Mouse (Mus musculus): ENCODE measurements around the gene Cdc34. TPM values are rescaled to one million over a fixed set of nuclear protein-coding genes. Genes with fewer than 3 reads are reported as not detected.

Gene Cdc34
- polyA plus RNA-seq (2015; fragmentation: Nextera tagmentation; extraction: Ambion mirVana), result 122 and 136 TPM in 2 replicates

DNA sequence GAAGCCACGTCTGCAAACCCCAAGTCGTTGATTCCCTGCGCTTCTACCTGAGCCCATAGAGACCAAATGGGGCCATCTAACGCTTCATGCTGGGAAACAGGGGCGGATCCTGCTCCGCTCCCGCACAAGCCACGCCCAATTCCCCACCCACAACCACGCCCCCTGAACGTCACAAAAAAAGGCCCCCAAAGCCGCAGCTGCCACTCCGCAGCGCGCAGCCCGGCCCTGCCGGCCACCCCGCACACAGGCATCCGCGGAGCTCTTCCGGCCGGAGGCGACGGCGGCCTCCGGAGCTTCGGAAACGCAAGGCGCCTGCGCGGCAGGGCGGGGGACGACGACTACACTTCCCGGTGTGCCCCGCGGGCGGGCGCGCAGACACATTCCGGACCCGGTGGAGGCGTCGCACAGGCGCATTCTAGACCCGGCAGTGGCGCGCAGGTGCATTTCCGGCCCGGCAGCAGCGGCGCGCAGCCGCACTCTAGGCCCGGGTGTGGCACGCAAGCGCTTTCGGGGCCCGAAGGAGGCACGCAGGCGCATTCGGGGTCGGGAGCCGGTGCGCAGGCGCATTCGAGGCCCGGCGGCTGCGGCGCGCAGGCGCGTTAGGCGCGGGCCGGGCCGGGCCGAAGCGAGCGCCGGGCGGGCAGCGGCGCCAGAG, at the start of gene Cdc34:
Gene Cdc34, plus strand, starts transcription at position 605 of the 655 bp plus-strand sequence.
- H3K4me2 ChIP-seq, result peak within 1 kb of the TSS; percentile 97
- peaks cover 31% of the 10 kb centered on the region for H3K36me3 ChIP-seq
- no peaks in the 10 kb centered on the region for H3K9me3 ChIP-seq
- H3K27ac ChIP-seq (replicated peaks), result peak within 1 kb of the TSS; percentile 84
- peak within 1 kb of the TSS; percentile 87 for H3K4me3 ChIP-seq
- no peaks in the 10 kb centered on the region for H3K27me3 ChIP-seq (replicated peaks)
- WGBS, result under 1% methylated on average over 84 of the region's 84 CpGs
- peak; percentile 86 for ATAC-seq (ENCODE audit: extremely low read depth, insufficient number of reproducible peaks, low FRiP score, low TSS enrichment)
- peaks cover 50% of the 10 kb centered on the region for H3K4me1 ChIP-seq
- peak within 1 kb of the TSS; percentile 96 for H3K9ac ChIP-seq

- 73% methylated on average over 17 of the region's 17 CpGs for WGBS
- H3K27me3 ChIP-seq (replicated peaks), result peaks cover 33% of the 10 kb centered on the region
Measured at GRCm38 (mm10) chr10:79633006-79633777, 48.8 kb upstream of the Cdc34 start.

DNA sequence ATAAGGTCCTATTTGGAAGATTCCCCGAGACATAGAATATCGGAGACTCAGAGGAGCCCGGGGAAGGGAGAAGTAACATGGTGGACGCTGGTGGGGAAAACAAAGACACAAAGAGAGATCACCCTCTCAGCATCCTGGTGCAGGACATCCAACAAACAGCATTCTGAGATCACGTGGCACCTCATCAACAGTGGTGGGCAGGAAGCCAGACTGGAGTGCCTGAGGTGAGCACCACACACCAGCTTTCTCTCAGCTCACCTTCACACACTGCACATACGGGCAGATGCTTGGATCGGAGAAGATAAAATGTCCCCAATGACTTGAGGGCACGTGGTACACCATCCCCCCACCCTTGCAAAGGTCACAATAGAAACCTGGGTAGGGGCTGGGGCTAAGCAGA, 45.7 kb upstream of the Cdc34 start:
- no peak overlapping the region for H3K27ac ChIP-seq (replicated peaks)
- H3K9me3 ChIP-seq, result no peaks in the 10 kb centered on the region
- H3K4me2 ChIP-seq, result peak overlapping the region; percentile 96; the same call in 1 of the 2 replicates
- no peak overlapping the region for H3K4me3 ChIP-seq
- peaks cover 59% of the 10 kb centered on the region for H3K27me3 ChIP-seq (replicated peaks)
- 81% methylated on average over 8 of the region's 8 CpGs for WGBS
- H3K4me1 ChIP-seq, result peaks cover 23% of the 10 kb centered on the region
- H3K9ac ChIP-seq, result no peak overlapping the region
- no peaks in the 10 kb centered on the region for H3K36me3 ChIP-seq
- ATAC-seq (ENCODE audit: extremely low read depth, insufficient number of reproducible peaks, low FRiP score, low TSS enrichment), result no peak

More at GRCm38 (mm10) chr10:79633006-79633777, 48.8 kb upstream of the Cdc34 start:
- Histone ChIP-seq H3K27ac (replicated peaks) (no peak overlapping the region), H3K4me1 (peaks cover 13% of the 10 kb centered on the region), H3K4me3 (no peak overlapping the region), H3K4me2 (no peak overlapping the region), H3K9me3 (no peaks in the 10 kb centered on the region), H3K9ac (no peak overlapping the region), H3K36me3 (no peaks in the 10 kb centered on the region)
- ATAC-seq (ENCODE audit: extremely low read depth, insufficient number of reproducible peaks, low FRiP score, low TSS enrichment), result no peak

DNA sequence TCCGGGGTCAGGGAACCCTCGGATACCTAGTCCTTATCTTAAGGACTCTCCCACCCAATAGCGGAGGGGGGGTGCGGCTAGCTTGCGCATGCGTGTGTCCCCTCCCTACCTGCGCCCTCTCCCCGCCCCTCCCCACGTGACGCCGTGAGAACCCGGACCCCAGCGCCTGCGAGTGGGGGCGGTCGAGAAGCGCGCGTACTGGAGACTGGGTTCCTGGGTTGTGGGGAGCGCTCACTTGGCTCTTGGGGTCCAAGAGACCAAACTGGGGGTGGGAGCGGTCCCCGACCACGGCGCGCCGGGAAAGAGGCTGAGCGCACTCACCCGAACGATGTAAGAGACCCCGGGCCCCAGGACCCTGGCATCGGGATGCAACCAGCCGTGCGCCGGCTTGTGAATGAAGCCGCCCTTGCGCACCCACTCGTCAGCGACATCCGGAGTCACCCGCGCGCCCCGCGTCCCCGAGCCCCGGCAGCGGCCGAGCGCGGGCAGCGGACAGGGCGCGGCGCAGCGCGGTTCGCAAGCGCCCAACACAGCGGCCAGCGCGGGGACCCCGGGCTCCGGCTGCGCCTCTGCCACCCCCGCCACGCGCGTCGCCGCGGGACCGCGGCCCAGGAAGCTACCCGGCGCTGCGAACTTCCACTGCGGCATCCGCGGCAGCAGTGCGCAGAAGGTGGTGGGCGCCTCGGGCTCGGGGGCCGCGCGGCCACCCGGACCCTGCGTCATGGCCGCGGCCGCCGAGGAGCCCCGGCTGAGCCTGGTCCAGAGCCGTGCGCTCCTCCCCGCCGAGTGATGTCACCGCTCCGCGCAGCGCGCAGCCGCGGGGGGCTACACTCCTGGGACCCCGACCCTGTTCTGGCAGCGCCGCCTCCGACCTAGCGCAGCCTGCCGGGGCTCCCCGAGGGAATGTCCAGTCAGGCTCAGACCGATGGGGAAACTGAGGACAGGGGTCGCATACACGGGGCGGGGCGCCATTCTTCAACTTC, 44.6 kb upstream of the Cdc34 start, which contains the start of gene Shc2:
Gene Shc2, minus strand, starts transcription at position 791 of the 983 bp plus-strand sequence.
- ATAC-seq (ENCODE audit: extremely low read depth, insufficient number of reproducible peaks, low FRiP score, low TSS enrichment), result no peak
- Histone ChIP-seq H3K9ac (peak within 1 kb of the TSS; percentile 84), H3K27me3 (replicated peaks) (peaks cover 58% of the 10 kb centered on the region), H3K4me2 (peak within 1 kb of the TSS; percentile 96), H3K4me1 (peaks cover 23% of the 10 kb centered on the region), H3K9me3 (no peaks in the 10 kb centered on the region), H3K36me3 (no peaks in the 10 kb centered on the region), H3K27ac (replicated peaks) (0 out of 2 replicates have a peak within 1 kb of the TSS, but pooled peaks have one; percentile 5), H3K4me3 (peak within 1 kb of the TSS; percentile 75)
- under 1% methylated on average over 110 of the region's 116 CpGs for WGBS

DNA sequence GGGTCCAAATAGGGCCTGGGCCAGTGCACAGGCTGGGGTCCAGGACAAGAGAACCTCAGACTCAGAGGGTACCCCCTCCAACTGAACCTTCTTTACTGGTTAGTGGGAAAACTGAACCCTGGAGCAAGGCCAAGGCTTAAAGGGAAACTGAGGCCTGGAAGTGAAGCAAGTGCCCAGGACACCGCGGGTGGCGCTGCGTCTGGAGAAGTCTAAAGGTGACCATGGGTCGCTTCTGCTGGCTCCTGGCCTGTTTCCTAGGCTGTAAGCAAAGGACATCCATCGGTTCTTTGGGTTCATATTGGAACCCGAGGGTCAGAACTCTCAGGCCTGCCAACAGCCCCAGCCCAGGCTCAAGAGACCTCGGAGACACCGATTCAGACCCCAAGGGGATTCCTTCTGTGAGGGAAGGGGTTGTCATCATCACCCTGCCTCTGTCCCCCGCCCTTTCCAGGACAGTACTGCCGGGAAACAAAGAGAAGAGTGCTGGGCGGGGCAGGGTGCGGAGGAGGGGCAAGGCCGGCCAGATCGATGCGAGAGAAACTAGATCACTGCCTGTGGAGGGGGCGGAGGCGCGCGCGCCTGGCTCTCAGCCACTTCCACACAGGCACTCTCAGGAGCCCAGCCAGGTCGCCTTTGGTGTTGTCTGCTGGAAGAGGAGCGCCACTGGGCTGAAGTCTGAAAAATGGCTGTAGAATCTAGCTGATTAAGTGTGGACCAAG, 43.4 kb upstream of the Cdc34 start:
- 6% methylated on average over 23 of the region's 23 CpGs for WGBS
- ATAC-seq (ENCODE audit: extremely low read depth, insufficient number of reproducible peaks, low FRiP score, low TSS enrichment), result no peak

GRCm38 (mm10) chr10:79645711-79646110, 36.3 kb upstream of the Cdc34 start, which contains the start of gene Odf3l2:
Gene Odf3l2, minus strand, starts transcription at chr10:79645738.
- H3K27me3 ChIP-seq (replicated peaks), result peaks cover 11% of the 10 kb centered on the region
- H3K36me3 ChIP-seq, result no peaks in the 10 kb centered on the region
- ATAC-seq (ENCODE audit: extremely low read depth, insufficient number of reproducible peaks, low FRiP score, low TSS enrichment), result no peak
- H3K4me3 ChIP-seq, result no peak within 1 kb of the TSS
- 66% methylated on average over 8 of the region's 8 CpGs for WGBS
- no peak within 1 kb of the TSS for H3K9ac ChIP-seq
- no peaks in the 10 kb centered on the region for H3K4me1 ChIP-seq
- no peak within 1 kb of the TSS for H3K4me2 ChIP-seq
- H3K9me3 ChIP-seq, result no peaks in the 10 kb centered on the region
- no peak within 1 kb of the TSS for H3K27ac ChIP-seq (replicated peaks)

More for the DNA sequence above, 43.4 kb upstream of the Cdc34 start:
- Histone ChIP-seq H3K36me3 (no peaks in the 10 kb centered on the region), H3K9me3 (no peaks in the 10 kb centered on the region), H3K4me2 (peak overlapping the region; percentile 96), H3K27ac (replicated peaks) (no peak overlapping the region), H3K4me3 (peak overlapping the region; percentile 75), H3K4me1 (peaks cover 23% of the 10 kb centered on the region), H3K9ac (peak overlapping the region; percentile 84), H3K27me3 (replicated peaks) (peaks cover 55% of the 10 kb centered on the region)

GRCm38 (mm10) chr10:79649070-79649751, 32.8 kb upstream of the Cdc34 start:
- no peak overlapping the region for H3K4me2 ChIP-seq
- no peak overlapping the region for H3K27ac ChIP-seq (replicated peaks)
- no peaks in the 10 kb centered on the region for H3K9me3 ChIP-seq
- no peaks in the 10 kb centered on the region for H3K4me1 ChIP-seq
- no peak for ATAC-seq (ENCODE audit: extremely low read depth, insufficient number of reproducible peaks, low FRiP score, low TSS enrichment)
- H3K9ac ChIP-seq, result no peak overlapping the region
- H3K4me3 ChIP-seq, result no peak overlapping the region
- H3K27me3 ChIP-seq (replicated peaks), result peaks cover 30% of the 10 kb centered on the region
- H3K36me3 ChIP-seq, result no peaks in the 10 kb centered on the region
- WGBS, result 21% methylated on average over 7 of the region's 7 CpGs

- H3K9ac ChIP-seq, result no peak overlapping the region
- H3K4me1 ChIP-seq, result no peaks in the 10 kb centered on the region
- WGBS, result 77% methylated on average over 7 of the region's 7 CpGs
- peaks cover 48% of the 10 kb centered on the region for H3K27me3 ChIP-seq (replicated peaks)
- H3K4me2 ChIP-seq, result no peak overlapping the region
- no peak for ATAC-seq (ENCODE audit: extremely low read depth, insufficient number of reproducible peaks, low FRiP score, low TSS enrichment)
- H3K9me3 ChIP-seq, result no peaks in the 10 kb centered on the region
- H3K36me3 ChIP-seq, result no peaks in the 10 kb centered on the region
- no peak overlapping the region for H3K4me3 ChIP-seq
- H3K27ac ChIP-seq (replicated peaks), result no peak overlapping the region
Measured at GRCm38 (mm10) chr10:79652789-79653188, 29.2 kb upstream of the Cdc34 start.

GRCm38 (mm10) chr10:79654946-79655395, 27.0 kb upstream of the Cdc34 start:
- Histone ChIP-seq H3K4me2 (no peak overlapping the region), H3K36me3 (no peaks in the 10 kb centered on the region), H3K4me3 (no peak overlapping the region), H3K4me1 (no peaks in the 10 kb centered on the region), H3K27me3 (replicated peaks) (peaks cover 48% of the 10 kb centered on the region), H3K9me3 (no peaks in the 10 kb centered on the region), H3K9ac (no peak overlapping the region), H3K27ac (replicated peaks) (no peak overlapping the region)
- 36% methylated on average over 1 of the region's 1 CpGs for WGBS
- no peak for ATAC-seq (ENCODE audit: extremely low read depth, insufficient number of reproducible peaks, low FRiP score, low TSS enrichment)

- ATAC-seq (ENCODE audit: extremely low read depth, insufficient number of reproducible peaks, low FRiP score, low TSS enrichment), result no peak
- no peak overlapping the region for H3K27ac ChIP-seq (replicated peaks)
- H3K9ac ChIP-seq, result no peak overlapping the region
- no peaks in the 10 kb centered on the region for H3K4me1 ChIP-seq
- WGBS, result 12% methylated on average over 4 of the region's 4 CpGs
- H3K4me2 ChIP-seq, result no peak overlapping the region
- H3K4me3 ChIP-seq, result no peak overlapping the region
- H3K27me3 ChIP-seq (replicated peaks), result peaks cover 27% of the 10 kb centered on the region
- no peaks in the 10 kb centered on the region for H3K36me3 ChIP-seq
- H3K9me3 ChIP-seq, result no peaks in the 10 kb centered on the region
Measured at GRCm38 (mm10) chr10:79658829-79659228, 23.2 kb upstream of the Cdc34 start.

Data from heart, embryonic 13.5 days (tissue).